21 mouse cellular contexts compared by ENCODE assay signal in genomic region chr10:93269744-93270143, GRCm38 (mm10). TPM values are rescaled to one million over a fixed set of nuclear protein-coding genes. Genes with fewer than 3 reads are reported as not detected.
DNase-seq lines count a peak whose midpoint lies in the region; ATAC-seq and TF ChIP-seq lines count a peak whose summit lies in the region.
"Had no signal": no experiment of that assay in that cellular context is flagged by ENCODE, and none has a peak within 500 bp of the region (broad histone marks: within the 10 kb centered on the region; RNA-seq: fewer than 3 reads in every experiment).

No protein-coding gene starts in this region.

- DNase-seq in intestine, embryonic 14.5 days (ENCODE audit: low spot score) = no peak
- DNase-seq in G1E (ENCODE audit: low spot score) = no peak
- no peak for DNase-seq in frontal cortex, postnatal 25 days (ENCODE audit: low spot score in 2 of 2)
- DNase-seq in adrenal gland, postnatal 4 days (ENCODE audit: low spot score in 2 of 2) = no peak
- DNase-seq: cerebellum, postnatal 10 days; embryo, embryonic 11 days; gastrocnemius, postnatal 10 days; heart, adult 2 months; kidney, adult 8-10 months; kidney, postnatal 4 days; spleen, adult 18-20 months; thymus, postnatal 36 days had no signal

- ATAC-seq in intestine, embryonic 14.5 days (replicated peaks; ENCODE audit: low FRiP score, low TSS enrichment, low read depth) = no peak
- ATAC-seq in intestine, postnatal 0 days = no peak
- peak; percentile 64 for ATAC-seq in G1E (ENCODE audit: extremely low read depth, insufficient number of reproducible peaks, low FRiP score, poor library complexity, severe bottlenecking)
- ATAC-seq in embryonic facial prominence, embryonic 13.5 days (ENCODE audit: insufficient number of reproducible peaks, insufficient read depth, low FRiP score, low TSS enrichment, low read depth) = no peak
- peak; percentile 20 for ATAC-seq in megakaryocyte progenitor cell, adult 5-6 weeks (replicated peaks; ENCODE audit: poor library complexity)
- ATAC-seq: forebrain, postnatal 0 days; midbrain, embryonic 16.5 days; Patski had no signal

- H3K36me3 ChIP-seq in intestine, embryonic 14.5 days (ENCODE audit: control insufficient read depth, insufficient read depth, low read length) = peaks cover 18% of the 10 kb centered on the region
- H3K36me3 ChIP-seq in intestine, postnatal 0 days (ENCODE audit: control insufficient read depth, insufficient read depth) = peaks cover 6% of the 10 kb centered on the region; the same call in 1 of the 2 replicates
- no peaks in the 10 kb centered on the region for H3K36me3 ChIP-seq in G1E (replicated peaks)
- peaks cover 22% of the 10 kb centered on the region for H3K36me3 ChIP-seq in embryonic facial prominence, embryonic 13.5 days

- peaks cover 8% of the 10 kb centered on the region for H3K4me1 ChIP-seq in intestine, embryonic 14.5 days (replicated peaks; ENCODE audit: control insufficient read depth, insufficient read depth, low read length)
- H3K4me1 ChIP-seq in intestine, postnatal 0 days (replicated peaks; ENCODE audit: control insufficient read depth, insufficient read depth, low read length) = no peaks in the 10 kb centered on the region
- peaks cover 40% of the 10 kb centered on the region for H3K4me1 ChIP-seq in G1E (ENCODE audit: insufficient read depth, low read depth, low read length)
- H3K4me1 ChIP-seq in embryonic facial prominence, embryonic 13.5 days = peaks cover 51% of the 10 kb centered on the region

- 22% methylated on average over 4 of the region's 4 CpGs for WGBS in intestine, embryonic 14.5 days
- WGBS in intestine, postnatal 0 days = 52% methylated on average over 4 of the region's 4 CpGs
- 10% methylated on average over 4 of the region's 4 CpGs for WGBS in embryonic facial prominence, embryonic 13.5 days

- H3K27me3 ChIP-seq in intestine, embryonic 14.5 days (replicated peaks; ENCODE audit: control insufficient read depth, insufficient read depth, low read length) = no peaks in the 10 kb centered on the region
- H3K27me3 ChIP-seq in intestine, postnatal 0 days (replicated peaks; ENCODE audit: control insufficient read depth, insufficient read depth, low read length) = no peaks in the 10 kb centered on the region
- peaks cover 7% of the 10 kb centered on the region; the same call in 1 of the 2 replicates for H3K27me3 ChIP-seq in G1E (ENCODE audit: insufficient read depth, low read length)
- no peaks in the 10 kb centered on the region for H3K27me3 ChIP-seq in embryonic facial prominence, embryonic 13.5 days
- H3K27me3 ChIP-seq: megakaryocyte, embryonic 14.5 days; Patski had no signal

- no peak overlapping the region for H3K9ac ChIP-seq in intestine, embryonic 14.5 days (ENCODE audit: low read length)
- H3K9ac ChIP-seq in intestine, postnatal 0 days (ENCODE audit: low read depth, low read length) = no peak overlapping the region
- peak overlapping the region; percentile 32; the same call in 1 of the 2 replicates for H3K9ac ChIP-seq in embryonic facial prominence, embryonic 13.5 days
- H3K9ac ChIP-seq: forebrain, postnatal 0 days; liver, embryonic 14.5 days had no signal

- no peak overlapping the region for H3K4me3 ChIP-seq in intestine, embryonic 14.5 days (ENCODE audit: low read depth, low read length)
- no peak overlapping the region for H3K4me3 ChIP-seq in intestine, postnatal 0 days (ENCODE audit: low read depth, low read length)
- no peak overlapping the region for H3K4me3 ChIP-seq in G1E (ENCODE audit: low read depth, low read length)
- no peak overlapping the region for H3K4me3 ChIP-seq in embryonic facial prominence, embryonic 13.5 days
- H3K4me3 ChIP-seq: heart, adult 2 months; megakaryocyte, embryonic 14.5 days had no signal

- no peak overlapping the region for H3K4me2 ChIP-seq in intestine, embryonic 14.5 days (ENCODE audit: low read length)
- no peak overlapping the region for H3K4me2 ChIP-seq in intestine, postnatal 0 days (replicated peaks; ENCODE audit: low read depth)
- no peak overlapping the region for H3K4me2 ChIP-seq in embryonic facial prominence, embryonic 13.5 days
- H3K4me2 ChIP-seq: hindbrain, embryonic 14.5 days had no signal

- no peaks in the 10 kb centered on the region for H3K9me3 ChIP-seq in intestine, embryonic 14.5 days (ENCODE audit: control insufficient read depth, low read length)
- H3K9me3 ChIP-seq in intestine, postnatal 0 days (ENCODE audit: control insufficient read depth) = no peaks in the 10 kb centered on the region
- no peaks in the 10 kb centered on the region for H3K9me3 ChIP-seq in G1E (replicated peaks)
- no peaks in the 10 kb centered on the region for H3K9me3 ChIP-seq in embryonic facial prominence, embryonic 13.5 days
- H3K9me3 ChIP-seq: megakaryocyte, embryonic 14.5 days had no signal

- no peak for TF ChIP-seq CTCF in intestine, postnatal 0 days (IDR thresholded peaks at IDR 0.05; ENCODE audit: low read depth)
- no peak for TF ChIP-seq CTCF in G1E (IDR thresholded peaks at IDR 0.05; ENCODE audit: low read depth, low read length)

- H3K27ac ChIP-seq in intestine, embryonic 14.5 days (ENCODE audit: low read depth) = peak overlapping the region; percentile 34; the same call in 1 of the 2 replicates
- H3K27ac ChIP-seq in intestine, postnatal 0 days (ENCODE audit: low read depth, low read length) = no peak overlapping the region
- peak overlapping the region; percentile 78 for H3K27ac ChIP-seq in embryonic facial prominence, embryonic 13.5 days
- H3K27ac ChIP-seq: heart, adult 2 months; hindbrain, embryonic 14.5 days; liver, embryonic 14.5 days had no signal

RNA-seq across cellular contexts. Expression of gene Elk3, which starts 41.2 kb away (rescaled TPM):
- polyA plus RNA-seq in intestine, embryonic 14.5 days (2014; fragmentation: Nextera tagmentation; extraction: Ambion mirVana) = 26.5 and 30.3 TPM in 2 replicates
- 14.2 and 16.4 TPM in 2 replicates for polyA plus RNA-seq in intestine, postnatal 0 days (2015; fragmentation: Nextera tagmentation; extraction: Ambion mirVana)
- total RNA-seq in G1E (2014; fragmentation: Nextera tagmentation) = not detected in 2 replicates
- total RNA-seq in G1E (2017) = 0.23 and 0.33 TPM in 2 replicates
- 0.06 TPM in 1 of 2 replicates, not detected in the other for polyA plus RNA-seq in G1E (2012)
- 33.9 and 40.0 TPM in 2 replicates for polyA plus RNA-seq in embryonic facial prominence, embryonic 13.5 days (2015; fragmentation: Nextera tagmentation; extraction: Ambion mirVana)
- total RNA-seq in megakaryocyte progenitor cell, adult 5-6 weeks (2015) = 27.0 and 28.4 TPM in 2 replicates
- total RNA-seq in megakaryocyte progenitor cell, adult 5-6 weeks (2017) = 15.9 and 17.6 TPM in 2 replicates
- total RNA-seq in adrenal gland, postnatal 4 days (2021) = 10 to 100 TPM; 71.3 to 72.3 TPM

Comparison
In these comparisons a context has a peak if more than half of its experiments do, and no peak if none do; other contexts are left out.
1. ATAC-seq: peak in G1E (single experiment) and megakaryocyte progenitor cell, adult 5-6 weeks (single experiment); none in intestine, embryonic 14.5 days (single experiment), intestine, postnatal 0 days (single experiment) and embryonic facial prominence, embryonic 13.5 days (single experiment).
2. RNA of gene Elk3, which starts 41.2 kb away (polyA plus RNA-seq): 33.9 to 40.0 TPM in embryonic facial prominence, embryonic 13.5 days, 26.5 to 30.3 TPM in intestine, embryonic 14.5 days and 14.2 to 16.4 TPM in intestine, postnatal 0 days; 0.06 TPM in G1E; every median in the first group is over 10 times any median in the second.